In genomic region chr13:95961905-95962304, GRCm38 (mm10) we compare ENCODE assay signal across 9 mouse cellular contexts.
DNase-seq lines count a peak whose midpoint lies in the region; ATAC-seq and TF ChIP-seq lines count a peak whose summit lies in the region.
"Had no signal": no experiment of that assay in that cellular context is flagged by ENCODE, and none has a peak within 500 bp of the region (broad histone marks: within the 10 kb centered on the region; RNA-seq: fewer than 3 reads in every experiment).

No protein-coding gene starts in this region.

- 0 out of 2 replicates have a peak overlapping the region, but pooled peaks have one; percentile 64 for H3K9ac ChIP-seq in embryonic facial prominence, embryonic 13.5 days
- H3K9ac ChIP-seq in intestine, embryonic 14.5 days (ENCODE audit: low read length), result peak overlapping the region; percentile 43

- H3K9me3 ChIP-seq in embryonic facial prominence, embryonic 13.5 days, result no peaks in the 10 kb centered on the region
- no peaks in the 10 kb centered on the region for H3K9me3 ChIP-seq in intestine, embryonic 14.5 days (ENCODE audit: control insufficient read depth, low read length)

- H3K36me3 ChIP-seq in embryonic facial prominence, embryonic 13.5 days, result no peaks in the 10 kb centered on the region
- H3K36me3 ChIP-seq in intestine, embryonic 14.5 days (ENCODE audit: control insufficient read depth, insufficient read depth, low read length), result no peaks in the 10 kb centered on the region

- WGBS in embryonic facial prominence, embryonic 13.5 days, result 41% methylated on average over 7 of the region's 7 CpGs
- 22% methylated on average over 7 of the region's 7 CpGs for WGBS in intestine, embryonic 14.5 days

- TF ChIP-seq CTCF in layer of hippocampus, adult 2 months (conservative IDR thresholded peaks at IDR 0.05), result no peak

- peak overlapping the region; percentile 78 for H3K4me2 ChIP-seq in embryonic facial prominence, embryonic 13.5 days
- H3K4me2 ChIP-seq in intestine, embryonic 14.5 days (ENCODE audit: low read length), result peak overlapping the region; percentile 75

- peak overlapping the region; percentile 91 for H3K27ac ChIP-seq in layer of hippocampus, adult 2 months
- no peak overlapping the region for H3K27ac ChIP-seq in embryonic facial prominence, embryonic 13.5 days
- H3K27ac ChIP-seq in intestine, embryonic 14.5 days (ENCODE audit: low read depth), result peak overlapping the region; percentile 47; the same call in 1 of the 2 replicates

- H3K4me1 ChIP-seq in embryonic facial prominence, embryonic 13.5 days, result peaks cover 59% of the 10 kb centered on the region
- peaks cover 31% of the 10 kb centered on the region for H3K4me1 ChIP-seq in intestine, embryonic 14.5 days (replicated peaks; ENCODE audit: control insufficient read depth, insufficient read depth, low read length)

- no peak for DNase-seq in layer of hippocampus, adult 2 months (ENCODE audit: low spot score in 2 of 2)
- DNase-seq in layer of hippocampus, postnatal 10 days (ENCODE audit: low spot score in 2 of 2), result no peak
- DNase-seq in intestine, embryonic 14.5 days (ENCODE audit: low spot score), result no peak
- DNase-seq in naive thymus-derived CD4-positive, alpha-beta T cell, adult 2 months (ENCODE audit: low read depth), result peak; percentile 73
- DNase-seq in adrenal gland, postnatal 14 days, result no peak
- no peak for DNase-seq in urinary bladder, postnatal 25 days (ENCODE audit: low spot score)
- DNase-seq in gastrocnemius, postnatal 10 days, result no peak

- H3K27me3 ChIP-seq in embryonic facial prominence, embryonic 13.5 days, result no peaks in the 10 kb centered on the region
- no peaks in the 10 kb centered on the region for H3K27me3 ChIP-seq in intestine, embryonic 14.5 days (replicated peaks; ENCODE audit: control insufficient read depth, insufficient read depth, low read length)

- no peak for ATAC-seq in embryonic facial prominence, embryonic 13.5 days (ENCODE audit: insufficient number of reproducible peaks, insufficient read depth, low FRiP score, low TSS enrichment, low read depth)
- no peak for ATAC-seq in intestine, embryonic 14.5 days (replicated peaks; ENCODE audit: low FRiP score, low TSS enrichment, low read depth)
- ATAC-seq: Patski had no signal

- H3K4me3 ChIP-seq in layer of hippocampus, adult 2 months, result peak overlapping the region; percentile 60
- H3K4me3 ChIP-seq in embryonic facial prominence, embryonic 13.5 days, result peak overlapping the region; percentile 43; the same call in 1 of the 2 replicates
- H3K4me3 ChIP-seq in intestine, embryonic 14.5 days (ENCODE audit: low read depth, low read length), result peak overlapping the region; percentile 40
